Mouse (Mus musculus) forebrain, embryonic 13.5 days (tissue): ENCODE results near the gene Tbr1. TPM values are rescaled to one million over a fixed set of nuclear protein-coding genes. Genes with fewer than 3 reads are reported as not detected.

ENCODE experiments used
- ATAC-seq: fragments of 200-750 bp; cut with Nextera tagmentation; 2 replicates; pipeline ENCODE4 v1.8.0; 2017
- H3K27ac ChIP-seq: fragments of 300-500 bp; sonication (generic); 2 replicates; pipeline ENCODE4 v1.5.1; 2015; ENCODE audit warnings: inconsistent platforms, mild to moderate bottlenecking, moderate library complexity
- H3K27me3 ChIP-seq: fragments of 300-500 bp; sonication (generic); 2 replicates; pipeline ENCODE4 v1.6.1; 2015; ENCODE audit warnings: mild to moderate bottlenecking, inconsistent platforms
- H3K36me3 ChIP-seq: fragments of 300-500 bp; sonication (generic); 2 replicates; pipeline ENCODE4 v1.6.1; 2015; ENCODE audit warnings: mild to moderate bottlenecking, inconsistent platforms; ENCODE audit not compliant: poor library complexity, severe bottlenecking
- H3K4me1 ChIP-seq: fragments of 300-500 bp; sonication (generic); 2 replicates; pipeline ENCODE4 v1.6.1; 2015; ENCODE audit warnings: inconsistent platforms
- H3K4me2 ChIP-seq: fragments of 300-500 bp; sonication (generic); 2 replicates; pipeline ENCODE4 v1.6.1; 2015; ENCODE audit warnings: inconsistent platforms, mild to moderate bottlenecking, moderate library complexity
- H3K4me3 ChIP-seq: fragments of 300-500 bp; sonication (generic); 2 replicates; pipeline ENCODE4 v1.5.1; 2015; ENCODE audit warnings: mild to moderate bottlenecking, inconsistent platforms
- H3K9ac ChIP-seq: fragments of 300-500 bp; sonication (generic); 2 replicates; pipeline ENCODE4 v1.6.1; 2015; ENCODE audit warnings: mild to moderate bottlenecking, inconsistent platforms
- H3K9me3 ChIP-seq: fragments of 300-500 bp; sonication (generic); replicated peaks from 2 replicates; pipeline ENCODE4 v1.6.1; 2016; ENCODE audit warnings: inconsistent platforms
- WGBS: fragments of 180-500 bp; shearing (Covaris S2); methylation state at CpG from one replicate; pipeline ENCODE4 v1.1.7; 2015; 5-methylcytosine and 5-hydroxymethylcytosine counted together
- polyA plus RNA-seq: library from polyadenylated mRNA; unstranded; fragments of >200 nt; fragmentation: Nextera tagmentation; extraction: Ambion mirVana; gene quantifications from 2 replicates; pipeline ENCODE4 v1.2.1, GENCODE M21; 2015

The Tbr1 gene
- polyA plus RNA-seq = 36.3 and 45.1 TPM in 2 replicates

GRCm38 (mm10) chr2:61802656-61803251 lies at the start of gene Tbr1:
TSS of gene Tbr1 (plus strand) at chr2:61802930.
- Histone ChIP-seq H3K4me1 (peaks cover 33% of the 10 kb centered on the region), H3K4me2 (peak within 1 kb of the TSS; percentile 49), H3K27me3 (peaks cover 45% of the 10 kb centered on the region)

DNA sequence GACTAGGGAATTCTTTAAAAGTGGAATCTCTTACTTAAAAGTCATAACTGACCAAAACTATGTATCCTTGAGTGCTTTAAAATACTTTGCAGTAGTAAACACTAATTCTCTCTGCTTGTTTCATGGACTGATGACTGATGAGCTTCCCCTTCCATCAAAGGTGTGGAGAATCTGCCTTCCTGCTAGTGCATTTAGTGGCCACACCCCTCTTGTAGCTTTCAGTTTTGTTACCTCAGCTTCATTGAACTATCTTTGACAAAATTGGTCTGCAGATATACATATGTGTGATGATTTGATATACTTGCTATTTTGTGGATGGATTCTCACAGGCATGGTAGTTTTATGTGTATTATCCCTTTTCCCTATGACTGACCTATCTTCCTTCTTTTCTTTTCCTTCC lies 47.7 kb upstream of the Tbr1 start:
- H3K4me3 ChIP-seq = no peak overlapping the region
- H3K36me3 ChIP-seq = no peaks in the 10 kb centered on the region
- no peak overlapping the region for H3K9ac ChIP-seq
- H3K9me3 ChIP-seq = no peaks in the 10 kb centered on the region
- ATAC-seq = no peak
- no peak overlapping the region for H3K4me2 ChIP-seq
- no peak overlapping the region for H3K27ac ChIP-seq
- peaks cover 9% of the 10 kb centered on the region for H3K4me1 ChIP-seq
- H3K27me3 ChIP-seq = no peaks in the 10 kb centered on the region

More at GRCm38 (mm10) chr2:61802656-61803251, at the start of gene Tbr1:
- peak; percentile 31 for ATAC-seq
- peak within 1 kb of the TSS; percentile 97 for H3K27ac ChIP-seq
- 5% methylated on average over 11 of the region's 11 CpGs for WGBS
- H3K9me3 ChIP-seq = no peaks in the 10 kb centered on the region
- peak within 1 kb of the TSS; percentile 51 for H3K9ac ChIP-seq
- no peaks in the 10 kb centered on the region for H3K36me3 ChIP-seq
- H3K4me3 ChIP-seq = peak within 1 kb of the TSS; percentile 54

DNA sequence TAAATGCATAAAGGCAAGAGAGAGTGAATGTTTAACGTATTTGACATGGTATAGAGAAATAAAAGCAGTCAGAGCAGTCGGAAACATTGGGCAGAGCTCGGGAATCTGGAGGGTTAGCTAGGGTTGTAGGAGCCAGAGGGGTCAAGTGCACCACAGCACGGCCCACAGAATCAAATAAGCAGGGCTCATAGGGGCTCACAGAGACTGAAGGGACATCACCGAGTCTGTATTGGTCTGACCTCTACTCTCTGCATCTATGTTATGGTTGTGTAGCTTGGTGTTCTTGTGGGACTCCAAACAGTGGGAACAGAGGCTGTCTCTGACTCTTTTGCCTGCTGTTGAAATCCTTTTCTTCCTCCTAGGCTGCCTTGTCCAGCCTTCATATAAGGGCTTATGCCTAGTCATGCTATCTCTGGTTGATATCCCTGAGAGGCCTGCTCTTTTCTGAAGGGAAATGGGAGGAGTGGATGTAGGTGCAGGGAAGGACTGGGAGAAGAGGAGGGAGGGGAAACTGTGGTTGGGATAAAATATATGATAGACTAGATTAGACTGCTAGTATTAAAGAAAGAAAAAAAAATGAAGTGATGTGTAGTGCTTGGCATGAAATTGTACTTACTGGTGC lies 43.4 kb upstream of the Tbr1 start:
- 84% methylated on average over 5 of the region's 5 CpGs for WGBS
- H3K27ac ChIP-seq = no peak overlapping the region
- no peak for ATAC-seq
- no peak overlapping the region for H3K4me3 ChIP-seq
- no peaks in the 10 kb centered on the region for H3K36me3 ChIP-seq
- H3K4me2 ChIP-seq = no peak overlapping the region
- H3K4me1 ChIP-seq = peaks cover 4% of the 10 kb centered on the region; the same call in 1 of the 2 replicates
- H3K9ac ChIP-seq = no peak overlapping the region
- no peaks in the 10 kb centered on the region for H3K9me3 ChIP-seq
- no peaks in the 10 kb centered on the region for H3K27me3 ChIP-seq

DNA sequence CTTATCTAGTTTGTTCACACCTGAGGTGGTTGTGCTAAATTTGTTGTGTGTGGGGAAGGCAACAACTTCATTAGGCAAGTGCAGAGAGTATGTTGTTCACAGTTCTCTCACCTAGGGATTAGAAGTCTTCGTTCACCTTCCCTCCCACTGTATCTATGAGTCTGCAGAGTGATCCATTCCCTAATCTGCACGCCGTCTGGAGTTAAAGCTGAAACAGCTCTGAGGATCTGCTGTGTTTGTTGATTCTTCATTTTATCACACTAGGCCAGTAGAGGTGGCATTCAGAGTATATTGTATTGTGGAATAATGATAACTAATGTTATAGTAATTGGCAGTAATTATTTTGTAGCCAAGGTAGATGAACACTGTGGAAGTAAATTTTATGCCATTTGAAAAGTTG lies 42.7 kb upstream of the Tbr1 start:
- 78% methylated on average over 3 of the region's 3 CpGs for WGBS
- Histone ChIP-seq H3K36me3 (no peaks in the 10 kb centered on the region), H3K4me2 (no peak overlapping the region), H3K4me1 (peaks cover 10% of the 10 kb centered on the region; the same call in 1 of the 2 replicates), H3K27ac (no peak overlapping the region), H3K9ac (no peak overlapping the region), H3K27me3 (no peaks in the 10 kb centered on the region), H3K9me3 (no peaks in the 10 kb centered on the region), H3K4me3 (no peak overlapping the region)
- ATAC-seq = no peak

- no peak overlapping the region for H3K4me3 ChIP-seq
- no peak overlapping the region for H3K9ac ChIP-seq
- 30% methylated on average over 6 of the region's 6 CpGs for WGBS
- no peaks in the 10 kb centered on the region for H3K27me3 ChIP-seq
- H3K9me3 ChIP-seq = no peaks in the 10 kb centered on the region
- H3K36me3 ChIP-seq = no peaks in the 10 kb centered on the region
- H3K27ac ChIP-seq = peak overlapping the region; percentile 85
- ATAC-seq = peak; percentile 44; the same call in 1 of the 2 replicates
- no peak overlapping the region for H3K4me2 ChIP-seq
- peaks cover 14% of the 10 kb centered on the region for H3K4me1 ChIP-seq
Observed at GRCm38 (mm10) chr2:61764470-61765105, 38.1 kb upstream of the Tbr1 start.

GRCm38 (mm10) chr2:61765526-61765925 lies 37.2 kb upstream of the Tbr1 start:
- Histone ChIP-seq H3K9ac (no peak overlapping the region), H3K4me2 (no peak overlapping the region), H3K36me3 (no peaks in the 10 kb centered on the region), H3K27me3 (no peaks in the 10 kb centered on the region), H3K4me3 (no peak overlapping the region), H3K4me1 (peaks cover 14% of the 10 kb centered on the region), H3K9me3 (no peaks in the 10 kb centered on the region), H3K27ac (peak overlapping the region; percentile 80)
- ATAC-seq = peak; percentile 73
- WGBS = 15% methylated on average over 4 of the region's 4 CpGs

GRCm38 (mm10) chr2:61780794-61781193 lies 21.9 kb upstream of the Tbr1 start:
- no peaks in the 10 kb centered on the region for H3K4me1 ChIP-seq
- no peaks in the 10 kb centered on the region for H3K9me3 ChIP-seq
- H3K36me3 ChIP-seq = peaks cover 12% of the 10 kb centered on the region
- H3K27ac ChIP-seq = no peak overlapping the region
- H3K27me3 ChIP-seq = no peaks in the 10 kb centered on the region
- no peak overlapping the region for H3K4me2 ChIP-seq
- no peak for ATAC-seq
- no peak overlapping the region for H3K4me3 ChIP-seq
- H3K9ac ChIP-seq = no peak overlapping the region

- WGBS = 71% methylated on average over 5 of the region's 5 CpGs
- Histone ChIP-seq H3K9ac (no peak overlapping the region), H3K36me3 (no peaks in the 10 kb centered on the region), H3K4me1 (0 out of 2 replicates have a peak, but pooled peaks cover 3% of the 10 kb centered on the region), H3K9me3 (no peaks in the 10 kb centered on the region), H3K4me2 (no peak overlapping the region), H3K27me3 (no peaks in the 10 kb centered on the region), H3K4me3 (no peak overlapping the region), H3K27ac (peak overlapping the region; percentile 25; the same call in 1 of the 2 replicates)
- peak; percentile 52; the same call in 1 of the 2 replicates for ATAC-seq
Observed at GRCm38 (mm10) chr2:61794960-61795359, 7.8 kb upstream of the Tbr1 start.

DNA sequence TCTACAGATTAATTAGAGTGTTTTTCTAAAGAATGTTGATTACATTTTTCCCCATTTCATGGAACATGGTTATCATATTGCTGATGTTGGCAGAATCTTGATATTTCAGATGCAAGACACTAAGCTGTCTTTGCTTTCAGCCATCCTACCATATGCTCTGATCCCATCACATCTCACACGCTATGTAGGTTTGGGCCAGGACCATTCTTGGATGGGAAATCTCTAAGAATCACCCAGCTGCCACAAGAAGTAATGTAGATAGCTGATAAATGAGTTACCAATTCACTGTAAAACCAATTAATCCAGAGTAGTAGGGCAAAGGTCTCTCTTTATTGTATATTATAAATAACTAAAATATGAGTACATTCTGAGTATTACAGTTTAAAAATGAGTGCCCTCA lies 4.7 kb upstream of the Tbr1 start:
- 85% methylated on average over 1 of the region's 1 CpGs for WGBS
- no peak overlapping the region for H3K4me3 ChIP-seq
- H3K36me3 ChIP-seq = no peaks in the 10 kb centered on the region
- no peak for ATAC-seq
- peaks cover 9% of the 10 kb centered on the region for H3K4me1 ChIP-seq
- peaks cover 16% of the 10 kb centered on the region for H3K27me3 ChIP-seq
- H3K4me2 ChIP-seq = no peak overlapping the region
- H3K27ac ChIP-seq = no peak overlapping the region
- H3K9me3 ChIP-seq = no peaks in the 10 kb centered on the region
- no peak overlapping the region for H3K9ac ChIP-seq

GRCm38 (mm10) chr2:61803443-61804367 lies 975 bp downstream of the Tbr1 start:
- H3K4me1 ChIP-seq = peaks cover 33% of the 10 kb centered on the region
- no peaks in the 10 kb centered on the region for H3K36me3 ChIP-seq
- peak overlapping the region; percentile 97 for H3K27ac ChIP-seq
- H3K9ac ChIP-seq = peak overlapping the region; percentile 41
- peak overlapping the region; percentile 49 for H3K4me2 ChIP-seq
- peaks cover 48% of the 10 kb centered on the region for H3K27me3 ChIP-seq
- peak overlapping the region; percentile 54 for H3K4me3 ChIP-seq
- WGBS = 3% methylated on average over 29 of the region's 29 CpGs
- peak; percentile 28 for ATAC-seq
- no peaks in the 10 kb centered on the region for H3K9me3 ChIP-seq

- no peaks in the 10 kb centered on the region for H3K9me3 ChIP-seq
- ATAC-seq = peak; percentile 57
- H3K4me3 ChIP-seq = peak overlapping the region; percentile 54
- no peaks in the 10 kb centered on the region for H3K36me3 ChIP-seq
- peak overlapping the region; percentile 49 for H3K4me2 ChIP-seq
- peak overlapping the region; percentile 97 for H3K27ac ChIP-seq
- peaks cover 33% of the 10 kb centered on the region for H3K4me1 ChIP-seq
- peak overlapping the region; percentile 84 for H3K9ac ChIP-seq
- peaks cover 55% of the 10 kb centered on the region for H3K27me3 ChIP-seq
- 1% methylated on average over 10 of the region's 10 CpGs for WGBS
Observed at GRCm38 (mm10) chr2:61804382-61804840, 1.7 kb downstream of the Tbr1 start.
